Mouse (Mus musculus) limb, embryonic 11.5 days (tissue): ENCODE data around the gene Dkkl1. TPM values are rescaled to one million over a fixed set of nuclear protein-coding genes. Genes with fewer than 3 reads are reported as not detected.

Source experiments
- ATAC-seq: fragments of 200-750 bp; cut with Nextera tagmentation; 2 replicates; pipeline ENCODE4 v1.8.0; 2017; ENCODE audit warnings: low read depth; ENCODE audit not compliant: insufficient number of reproducible peaks, low FRiP score, low TSS enrichment
- DNase-seq: peaks from one replicate; pipeline ENCODE4 v3.0.0-alpha.2; 2015; ENCODE audit warnings: low spot score
- H3K27ac ChIP-seq: fragments of 300-500 bp; sonication (generic); replicated peaks from 2 replicates; pipeline ENCODE4 v1.5.1; 2014; ENCODE audit warnings: low read depth, mild to moderate bottlenecking, low read length
- H3K27me3 ChIP-seq: fragments of 300-500 bp; sonication (generic); 2 replicates; pipeline ENCODE4 v1.6.1; 2014; ENCODE audit warnings: mild to moderate bottlenecking, low read length, mixed read lengths; ENCODE audit not compliant: control insufficient read depth, insufficient read depth
- H3K36me3 ChIP-seq: fragments of 300-500 bp; sonication (generic); 2 replicates; pipeline ENCODE4 v1.6.1; 2014; ENCODE audit warnings: mild to moderate bottlenecking, low read length, moderate library complexity, mixed read lengths; ENCODE audit not compliant: control insufficient read depth, insufficient read depth
- H3K4me1 ChIP-seq: fragments of 300-500 bp; sonication (generic); 2 replicates; pipeline ENCODE4 v1.6.1; 2014; ENCODE audit warnings: low read length, mixed read lengths; ENCODE audit not compliant: control insufficient read depth, insufficient read depth
- H3K4me2 ChIP-seq: fragments of 300-500 bp; sonication (generic); 2 replicates; pipeline ENCODE4 v1.6.1; 2014; ENCODE audit warnings: low read depth, mild to moderate bottlenecking, moderate library complexity; ENCODE audit not compliant: severe bottlenecking
- H3K4me3 ChIP-seq: fragments of 300-500 bp; sonication (generic); 2 replicates; pipeline ENCODE4 v1.5.1; 2014; ENCODE audit warnings: low read depth, low read length
- H3K9ac ChIP-seq: fragments of 300-500 bp; sonication (generic); 2 replicates; pipeline ENCODE4 v1.6.1; 2014; ENCODE audit warnings: mild to moderate bottlenecking, low read length
- H3K9me3 ChIP-seq: fragments of 300-500 bp; sonication (generic); 2 replicates; pipeline ENCODE4 v1.6.1; 2016; ENCODE audit warnings: low read length; ENCODE audit not compliant: control insufficient read depth
- WGBS: fragments of 180-500 bp; shearing (Covaris S2); extraction: QIAGEN DNeasy Blood & Tissue Kit; methylation state at CpG from one replicate; pipeline ENCODE4 v1.1.7; 2014; 5-methylcytosine and 5-hydroxymethylcytosine counted together
- polyA plus RNA-seq: library from polyadenylated mRNA; unstranded; fragments of >200 nt; fragmentation: Nextera tagmentation; extraction: Ambion mirVana; gene quantifications from 2 replicates; pipeline ENCODE4 v1.2.1, GENCODE M21; 2014

The Dkkl1 gene
- polyA plus RNA-seq, 1 experiment from 2014 or later: 0.60 TPM

DNA sequence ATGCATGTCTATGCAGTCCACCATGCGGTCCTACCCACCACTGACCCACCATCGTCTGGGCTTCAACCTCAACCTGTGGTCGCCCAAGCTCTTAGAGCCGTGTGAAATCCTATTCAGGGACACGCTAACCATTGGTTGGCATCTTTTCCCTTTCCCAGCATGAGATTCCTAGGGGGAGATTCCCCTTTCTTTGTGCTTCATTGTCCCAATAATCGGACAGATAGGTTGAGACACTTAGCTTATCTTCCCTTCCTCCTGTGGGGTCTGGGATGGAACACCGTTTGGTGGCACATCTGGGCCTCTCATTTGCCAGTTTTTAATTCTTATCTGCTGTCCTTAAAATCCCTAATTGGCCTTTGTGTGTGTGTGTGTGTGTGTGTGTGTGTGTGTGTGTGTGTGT, 28.2 kb upstream of the Dkkl1 start:
- Histone ChIP-seq H3K9me3 (no peaks in the 10 kb centered on the region), H3K4me3 (no peak overlapping the region), H3K27ac (no peak overlapping the region), H3K4me2 (no peak overlapping the region), H3K36me3 (no peaks in the 10 kb centered on the region), H3K4me1 (0 out of 2 replicates have a peak, but pooled peaks cover 13% of the 10 kb centered on the region), H3K27me3 (peaks cover 3% of the 10 kb centered on the region; the same call in 1 of the 2 replicates), H3K9ac (no peak overlapping the region)
- DNase-seq (no peak), ATAC-seq (no peak)
- WGBS: 87% methylated on average over 7 of the region's 7 CpGs

DNA sequence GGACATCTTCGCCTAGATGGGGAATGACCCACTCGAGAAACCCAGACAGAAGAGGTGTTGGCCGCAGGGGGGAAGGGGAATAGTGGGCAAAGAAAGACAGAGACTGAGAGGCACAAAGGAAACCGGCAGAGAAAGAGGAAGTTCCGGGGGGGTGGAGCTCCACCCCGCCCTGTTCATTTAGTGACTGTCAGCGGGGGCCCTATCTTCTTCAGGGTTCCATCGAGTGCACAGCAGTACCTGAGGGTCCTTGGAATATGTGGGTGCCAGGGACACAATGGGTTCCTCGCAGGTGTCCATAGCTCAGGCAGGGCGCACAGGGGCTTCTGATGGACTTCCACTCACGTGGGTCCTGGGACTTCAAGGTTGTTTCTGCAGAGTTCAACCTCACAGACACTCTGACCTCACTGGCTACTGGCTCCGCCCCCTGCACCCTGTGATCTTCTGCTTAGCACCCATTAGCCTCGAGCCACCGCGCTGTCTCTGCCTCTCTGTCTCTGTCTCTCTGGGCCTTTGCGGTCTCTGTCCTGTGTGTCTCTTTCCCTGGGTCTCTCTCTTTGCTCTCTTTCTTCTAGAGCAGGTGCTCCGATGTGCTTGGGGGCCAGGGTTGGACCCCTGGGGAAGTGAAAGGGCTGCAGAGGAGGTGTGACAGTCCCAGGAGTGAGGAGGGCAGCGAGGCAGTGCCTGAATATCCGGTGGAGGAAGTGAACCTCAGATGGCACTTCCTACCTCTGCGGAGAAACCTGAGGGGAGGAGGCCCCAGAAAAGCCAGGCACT, 27.0 kb upstream of the Dkkl1 start, which contains the start of gene Cd37:
Gene Cd37 (minus strand): TSS at position 393 of the 774 bp plus-strand sequence.
- Histone ChIP-seq H3K4me1 (peaks cover 22% of the 10 kb centered on the region), H3K4me3 (no peak within 1 kb of the TSS), H3K4me2 (no peak within 1 kb of the TSS), H3K27ac (no peak within 1 kb of the TSS), H3K9me3 (no peaks in the 10 kb centered on the region), H3K9ac (no peak within 1 kb of the TSS), H3K27me3 (peaks cover 3% of the 10 kb centered on the region; the same call in 1 of the 2 replicates), H3K36me3 (no peaks in the 10 kb centered on the region)
- ATAC-seq (no peak), DNase-seq (no peak)
- 38% methylated on average over 20 of the region's 20 CpGs for WGBS

DNA sequence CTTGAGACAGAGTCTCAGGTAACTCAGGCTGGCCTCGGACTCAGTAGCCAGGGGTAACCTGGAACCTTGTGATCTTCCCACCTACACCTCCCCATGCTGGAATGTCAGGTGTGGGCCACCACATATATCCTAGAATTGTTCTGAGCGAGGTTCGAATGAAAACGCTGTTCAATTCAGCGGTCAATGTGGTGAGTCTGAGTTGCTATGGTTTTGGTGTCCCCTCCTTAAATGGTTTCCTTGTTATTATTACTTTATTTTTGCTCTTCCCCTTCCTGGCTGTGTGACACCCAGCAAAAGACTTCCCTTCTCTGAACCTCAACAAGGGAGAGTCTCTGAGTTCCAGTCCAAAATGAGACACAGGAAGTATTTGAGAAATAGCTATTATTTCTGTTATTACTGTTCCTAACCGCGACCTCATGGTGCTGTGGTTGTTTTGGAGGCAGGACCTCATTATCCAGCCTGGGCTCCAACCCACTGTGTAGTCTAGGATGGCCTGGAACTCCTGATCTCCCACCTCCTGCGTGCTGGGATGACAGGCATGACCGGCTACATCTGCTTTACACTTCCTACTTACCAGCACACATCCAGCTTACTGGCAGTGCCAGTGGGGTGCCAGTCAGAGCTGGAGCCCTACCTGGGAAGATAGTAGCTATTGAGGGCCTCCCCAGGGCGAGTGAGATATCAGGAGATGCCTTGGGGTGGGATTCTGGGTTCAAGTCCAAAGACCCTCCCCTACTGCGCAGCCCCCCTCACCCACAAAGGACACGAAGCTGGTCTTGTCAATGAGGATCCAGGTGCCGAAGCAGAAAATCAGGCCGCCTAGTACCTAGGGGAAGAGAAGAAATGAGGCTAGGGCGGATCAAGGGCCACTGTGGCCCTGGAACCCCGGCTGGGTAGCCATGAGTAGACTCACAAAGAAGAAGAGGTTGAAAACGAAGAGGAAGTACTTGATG, 26.1 kb upstream of the Dkkl1 start:
- DNase-seq (peak; percentile 20), ATAC-seq (no peak)
- Histone ChIP-seq H3K27me3 (peaks cover 3% of the 10 kb centered on the region; the same call in 1 of the 2 replicates), H3K4me1 (peaks cover 27% of the 10 kb centered on the region), H3K27ac (no peak overlapping the region), H3K4me2 (no peak overlapping the region), H3K9ac (no peak overlapping the region), H3K4me3 (no peak overlapping the region), H3K36me3 (peaks cover 2% of the 10 kb centered on the region; the same call in 1 of the 2 replicates), H3K9me3 (no peaks in the 10 kb centered on the region)
- 80% methylated on average over 17 of the region's 17 CpGs for WGBS

DNA sequence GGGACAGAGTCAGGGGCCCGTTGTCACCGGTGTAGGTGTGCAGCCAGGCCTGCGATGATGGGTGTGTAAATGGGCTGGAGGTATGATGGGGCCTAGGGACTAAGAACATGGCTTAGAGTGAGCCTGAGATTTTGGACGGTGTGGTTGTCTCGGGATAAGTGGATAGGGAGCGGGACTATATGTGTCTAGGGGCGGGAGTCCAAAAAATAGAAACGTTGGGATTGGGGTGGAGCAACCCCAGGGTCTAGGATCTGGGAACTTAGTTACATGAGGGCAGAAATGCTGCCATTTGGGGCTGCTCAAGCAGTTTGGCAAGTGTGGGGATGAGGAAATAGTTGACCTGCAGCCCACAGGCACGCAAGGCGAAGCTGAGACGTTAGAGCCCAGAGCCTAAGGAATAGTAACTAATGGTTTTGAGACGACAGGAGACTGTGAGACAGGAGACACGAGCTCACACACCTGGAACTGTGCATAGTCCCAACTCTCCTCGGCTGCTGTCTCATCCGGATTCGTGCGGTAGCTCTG, 23.8 kb upstream of the Dkkl1 start:
- Histone ChIP-seq H3K4me1 (peaks cover 29% of the 10 kb centered on the region), H3K4me3 (peak overlapping the region; percentile 26), H3K36me3 (peaks cover 17% of the 10 kb centered on the region), H3K27me3 (peaks cover 3% of the 10 kb centered on the region; the same call in 1 of the 2 replicates), H3K9ac (0 out of 2 replicates have a peak overlapping the region, but pooled peaks have one; percentile 43), H3K4me2 (peak overlapping the region; percentile 44), H3K9me3 (no peaks in the 10 kb centered on the region), H3K27ac (peak overlapping the region; percentile 32; the same call in 1 of the 2 replicates)
- ATAC-seq (no peak), DNase-seq (peak; percentile 28)
- WGBS: 21% methylated on average over 17 of the region's 17 CpGs

DNA sequence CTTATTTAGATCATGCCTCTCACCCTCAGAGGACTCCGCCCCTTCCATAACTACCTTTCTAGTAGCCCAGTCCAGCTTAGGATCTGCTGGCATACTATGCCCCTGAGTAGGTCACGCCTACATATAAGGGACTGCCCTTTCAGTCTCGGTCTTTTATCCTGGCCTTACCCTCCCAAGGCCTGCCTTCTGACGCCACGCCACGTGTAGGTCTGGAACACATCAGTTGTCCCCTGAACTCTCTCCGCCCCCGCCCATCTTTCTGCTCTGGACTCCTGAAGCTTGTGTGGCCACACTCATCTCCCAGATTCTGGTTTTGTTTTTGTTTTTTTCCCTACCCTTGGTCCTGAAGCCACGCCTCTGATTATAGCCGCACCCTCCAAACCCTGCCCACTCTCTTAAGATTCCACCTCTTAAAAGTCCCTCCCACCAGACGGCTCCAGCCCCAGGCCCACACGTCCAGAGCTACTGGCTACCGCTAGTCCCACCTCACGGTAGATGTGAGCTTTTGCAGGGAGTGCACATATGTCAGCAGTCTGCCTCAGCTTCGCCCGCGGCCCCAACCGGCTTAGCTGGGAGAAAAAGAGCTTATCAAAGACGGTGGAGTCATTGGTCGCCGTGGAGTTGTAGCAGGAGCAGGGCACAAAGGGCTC, 23.1 kb upstream of the Dkkl1 start:
- WGBS: 3% methylated on average over 21 of the region's 21 CpGs
- Histone ChIP-seq H3K9me3 (no peaks in the 10 kb centered on the region), H3K9ac (peak overlapping the region; percentile 43; the same call in 1 of the 2 replicates), H3K36me3 (peaks cover 17% of the 10 kb centered on the region), H3K4me2 (peak overlapping the region; percentile 44), H3K27me3 (peaks cover 3% of the 10 kb centered on the region; the same call in 1 of the 2 replicates), H3K4me1 (peaks cover 26% of the 10 kb centered on the region), H3K27ac (peak overlapping the region; percentile 32), H3K4me3 (peak overlapping the region; percentile 26)
- peak; percentile 82 for DNase-seq
- peak; percentile 83 for ATAC-seq

DNA sequence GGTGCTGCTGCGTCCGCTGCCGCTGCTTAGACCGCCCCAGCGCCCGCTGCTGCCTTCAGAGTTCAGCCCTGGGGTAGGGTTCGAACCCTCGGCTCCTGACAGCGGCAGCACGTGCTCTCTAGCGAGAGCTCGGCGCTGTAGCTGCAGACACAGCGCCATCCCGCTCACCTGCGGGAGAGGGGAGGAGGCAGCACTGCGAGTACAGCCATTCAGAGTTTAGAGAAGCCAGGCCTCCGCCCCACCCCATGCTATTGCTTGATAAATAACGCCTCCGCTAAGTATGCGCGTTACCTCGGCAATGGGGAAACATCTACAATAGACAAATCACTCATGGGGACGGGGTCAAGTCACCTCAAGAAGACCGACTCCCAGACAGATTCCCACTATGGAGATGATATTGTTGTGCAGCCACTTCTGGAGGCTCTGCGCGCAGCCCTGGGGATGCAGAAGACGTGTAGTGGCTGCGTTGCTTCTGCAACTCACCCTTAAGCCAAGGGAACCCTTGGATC, 22.4 kb upstream of the Dkkl1 start:
- H3K9ac ChIP-seq: no peak overlapping the region

DNA sequence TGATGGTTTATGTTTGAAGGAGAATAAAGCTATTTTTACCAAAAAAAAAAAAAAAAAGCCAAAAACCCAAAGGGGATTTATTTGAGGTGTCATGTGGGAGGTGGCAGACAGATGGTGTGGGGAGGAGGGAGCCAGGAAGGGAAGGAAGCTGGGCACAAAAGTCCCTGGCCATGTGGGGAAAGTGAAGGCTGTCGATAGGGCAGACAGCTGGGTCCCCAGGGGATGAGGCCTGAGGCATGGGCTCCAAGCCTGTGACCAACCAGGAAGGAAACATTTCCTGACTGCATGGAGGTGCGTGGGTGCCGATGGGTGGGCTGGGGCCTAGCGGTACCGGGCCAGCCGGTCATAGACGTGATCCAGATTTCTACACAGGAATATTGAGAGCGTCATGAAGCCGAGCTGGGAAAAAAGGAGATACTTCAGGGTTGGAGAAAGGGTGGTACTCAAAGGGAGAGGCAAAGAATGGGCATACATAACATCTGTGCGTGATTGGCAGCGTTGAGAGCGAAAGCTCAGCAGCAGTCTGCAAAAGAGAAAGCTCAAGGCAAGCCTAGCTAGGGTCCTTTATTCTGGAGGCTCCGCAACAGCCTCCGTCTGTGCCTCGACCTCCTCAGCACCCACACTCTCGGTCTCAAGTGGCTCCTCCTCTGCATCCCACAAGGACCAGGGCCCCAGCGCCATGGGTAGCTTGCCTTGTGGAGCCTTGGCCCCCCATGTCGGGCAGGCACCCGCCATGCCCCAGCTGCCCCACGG, 21.8 kb upstream of the Dkkl1 start:
- H3K4me2 ChIP-seq: peak overlapping the region; percentile 44
- ATAC-seq (no peak), DNase-seq (peak; percentile 55)
- peak overlapping the region; percentile 68 for H3K27ac ChIP-seq
- H3K9ac ChIP-seq: no peak overlapping the region
- H3K4me3 ChIP-seq: no peak overlapping the region
- H3K27me3 ChIP-seq: no peaks in the 10 kb centered on the region
- no peaks in the 10 kb centered on the region for H3K9me3 ChIP-seq
- H3K36me3 ChIP-seq: peaks cover 29% of the 10 kb centered on the region
- H3K4me1 ChIP-seq: peaks cover 26% of the 10 kb centered on the region
- WGBS: 24% methylated on average over 20 of the region's 20 CpGs

More for the DNA sequence above, 22.4 kb upstream of the Dkkl1 start:
- ATAC-seq: no peak
- Histone ChIP-seq H3K4me2 (peak overlapping the region; percentile 44), H3K4me1 (peaks cover 26% of the 10 kb centered on the region), H3K9me3 (no peaks in the 10 kb centered on the region), H3K27ac (peak overlapping the region; percentile 68), H3K4me3 (no peak overlapping the region), H3K27me3 (peaks cover 3% of the 10 kb centered on the region; the same call in 1 of the 2 replicates), H3K36me3 (peaks cover 23% of the 10 kb centered on the region)
- WGBS: 8% methylated on average over 29 of the region's 29 CpGs
- peak; percentile 70 for DNase-seq
